Mouse (Mus musculus) stomach, postnatal 0 days (tissue): Measurements from ENCODE around the gene Tcta.
"Not testable (repeated sequence)": the region's sequence is repeated elsewhere in the genome, so short reads cannot be mapped to it uniquely, and the experiment has no call there.

Experiments
- CTCF ChIP-seq: IDR thresholded peaks from 2 replicates; pipeline ENCODE4 v1.5.1; 2016; ENCODE audit warnings: antibody characterized with exemption, low read depth, mild to moderate bottlenecking, moderate library complexity
- EP300 ChIP-seq: optimal IDR thresholded peaks from 2 replicates; pipeline ENCODE3; 2016; ENCODE audit warnings: antibody characterized with exemption

DNA sequence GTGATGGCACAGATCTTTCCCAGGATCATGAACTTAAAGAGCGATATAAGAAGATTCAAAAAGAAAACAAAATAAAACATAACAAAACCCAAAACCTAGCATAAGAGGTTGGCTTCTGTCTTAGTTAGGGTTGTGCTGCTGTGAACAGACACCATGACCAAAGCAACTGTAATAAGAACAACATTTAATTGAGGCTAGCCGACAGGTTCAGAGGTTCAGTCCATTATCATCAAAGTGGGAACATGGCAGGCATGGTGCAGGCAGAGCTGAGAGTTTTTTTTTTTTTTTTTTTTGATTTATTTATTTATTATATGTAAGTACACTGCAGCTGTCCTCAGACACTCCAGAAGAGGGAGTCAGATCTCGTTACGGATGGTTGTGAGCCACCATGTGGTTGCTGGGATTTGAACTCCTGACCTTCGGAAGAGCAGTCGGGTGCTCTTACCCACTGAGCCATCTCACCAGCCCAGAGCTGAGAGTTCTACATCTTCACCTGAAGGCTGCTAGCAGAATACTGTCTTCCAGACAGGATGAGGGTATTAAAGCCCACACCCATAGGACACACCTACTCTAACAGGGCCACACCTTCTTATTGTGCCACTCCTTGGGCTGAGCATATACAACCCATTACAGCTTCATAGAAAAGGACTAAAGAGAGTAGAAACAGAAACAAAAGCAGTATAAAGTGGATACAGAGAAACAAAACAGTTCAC, 18.3 kb downstream of the Tcta start:
- not testable (repeated sequence) for TF ChIP-seq CTCF, EP300
